Mouse (Mus musculus): ENCODE results near the gene Zar1. TPM values are rescaled to one million over a fixed set of nuclear protein-coding genes. Genes with fewer than 3 reads are reported as not detected.

Gene Zar1
- total and polyA plus RNA-seq, 2 experiments = not detected

- no peak for TF ChIP-seq CTCF (IDR thresholded peaks at IDR 0.05; ENCODE audit: low read depth, low read length)
- H3K9ac ChIP-seq (ENCODE audit: low read depth, low read length) = no peak overlapping the region
- DNase-seq (ENCODE audit: extremely low read depth, low read depth, low spot score) = no peak
- peaks cover 3% of the 10 kb centered on the region; the same call in 1 of the 2 replicates for H3K4me1 ChIP-seq (ENCODE audit: control insufficient read depth, insufficient read depth, low read length)
- 60% methylated on average over 3 of the region's 3 CpGs for WGBS
- H3K36me3 ChIP-seq (ENCODE audit: control insufficient read depth, insufficient read depth, low read length) = peaks cover under 1% of the 10 kb centered on the region
- no peaks in the 10 kb centered on the region for H3K27me3 ChIP-seq (ENCODE audit: control insufficient read depth, insufficient read depth, low read length)
- H3K4me3 ChIP-seq (ENCODE audit: insufficient read depth, low read depth, low read length) = no peak overlapping the region
- peaks cover 6% of the 10 kb centered on the region; the same call in 1 of the 2 replicates for H3K79me2 ChIP-seq (ENCODE audit: control insufficient read depth, insufficient read depth, low read length)
- no peak overlapping the region for H3K27ac ChIP-seq (replicated peaks; ENCODE audit: insufficient read depth, low read depth, low read length)
Observed at GRCm38 (mm10) chr5:72560976-72561628, 20.0 kb downstream of the Zar1 start.

GRCm38 (mm10) chr5:72559544-72560049, 21.5 kb downstream of the Zar1 start, which contains the start of gene Nfxl1:
Gene Nfxl1, minus strand, starts transcription at chr5:72559684.
- WGBS = under 1% methylated on average over 42 of the region's 42 CpGs
- peak; percentile 89 for TF ChIP-seq POLR2A (IDR thresholded peaks at IDR 0.05; ENCODE audit: extremely low read depth, insufficient read depth, low read length)
- no peak for TF ChIP-seq CTCF (IDR thresholded peaks at IDR 0.05; ENCODE audit: low read depth, low read length)

GRCm38 (mm10) chr5:72558716-72559526, 22.1 kb downstream of the Zar1 start:
- Histone ChIP-seq H3K4me3 (ENCODE audit: insufficient read depth, low read depth, low read length) (peak overlapping the region; percentile 90), H3K27ac (replicated peaks; ENCODE audit: insufficient read depth, low read depth, low read length) (peak overlapping the region; percentile 68), H3K9ac (ENCODE audit: low read depth, low read length) (peak overlapping the region; percentile 93), H3K79me2 (ENCODE audit: control insufficient read depth, insufficient read depth, low read length) (peaks cover 6% of the 10 kb centered on the region; the same call in 1 of the 2 replicates), H3K36me3 (ENCODE audit: control insufficient read depth, insufficient read depth, low read length) (peaks cover 9% of the 10 kb centered on the region), H3K4me1 (ENCODE audit: control insufficient read depth, insufficient read depth, low read length) (peaks cover 3% of the 10 kb centered on the region; the same call in 1 of the 2 replicates), H3K27me3 (ENCODE audit: control insufficient read depth, insufficient read depth, low read length) (no peaks in the 10 kb centered on the region)
- WGBS = 1% methylated on average over 57 of the region's 57 CpGs
- no peak for DNase-seq (ENCODE audit: extremely low read depth, low read depth, low spot score)
- TF ChIP-seq CTCF (IDR thresholded peaks at IDR 0.05; ENCODE audit: low read depth, low read length) = no peak
- no peak for TF ChIP-seq POLR2A (IDR thresholded peaks at IDR 0.05; ENCODE audit: extremely low read depth, insufficient read depth, low read length)

More at GRCm38 (mm10) chr5:72559544-72560049, 21.5 kb downstream of the Zar1 start, which contains the start of gene Nfxl1:
- H3K4me1 ChIP-seq (ENCODE audit: control insufficient read depth, insufficient read depth, low read length) = peaks cover 3% of the 10 kb centered on the region; the same call in 1 of the 2 replicates
- H3K36me3 ChIP-seq (ENCODE audit: control insufficient read depth, insufficient read depth, low read length) = peaks cover 7% of the 10 kb centered on the region
- DNase-seq (ENCODE audit: extremely low read depth, low read depth, low spot score) = peak; percentile 95
- H3K9ac ChIP-seq (ENCODE audit: low read depth, low read length) = peak within 1 kb of the TSS; percentile 93
- no peaks in the 10 kb centered on the region for H3K27me3 ChIP-seq (ENCODE audit: control insufficient read depth, insufficient read depth, low read length)
- peak within 1 kb of the TSS; percentile 90 for H3K4me3 ChIP-seq (ENCODE audit: insufficient read depth, low read depth, low read length)
- H3K27ac ChIP-seq (replicated peaks; ENCODE audit: insufficient read depth, low read depth, low read length) = peak within 1 kb of the TSS; percentile 68
- H3K79me2 ChIP-seq (ENCODE audit: control insufficient read depth, insufficient read depth, low read length) = peaks cover 6% of the 10 kb centered on the region; the same call in 1 of the 2 replicates

- Histone ChIP-seq H3K4me1 (ENCODE audit: control insufficient read depth, insufficient read depth, low read length) (peaks cover 3% of the 10 kb centered on the region; the same call in 1 of the 2 replicates), H3K27me3 (ENCODE audit: control insufficient read depth, insufficient read depth, low read length) (no peaks in the 10 kb centered on the region), H3K36me3 (ENCODE audit: control insufficient read depth, insufficient read depth, low read length) (peaks cover 21% of the 10 kb centered on the region), H3K79me2 (ENCODE audit: control insufficient read depth, insufficient read depth, low read length) (peaks cover 6% of the 10 kb centered on the region; the same call in 1 of the 2 replicates), H3K27ac (replicated peaks; ENCODE audit: insufficient read depth, low read depth, low read length) (no peak overlapping the region), H3K4me3 (ENCODE audit: insufficient read depth, low read depth, low read length) (no peak overlapping the region), H3K9ac (ENCODE audit: low read depth, low read length) (no peak overlapping the region)
- WGBS = 92% methylated on average over 3 of the region's 3 CpGs
- no peak for TF ChIP-seq POLR2A (IDR thresholded peaks at IDR 0.05; ENCODE audit: extremely low read depth, insufficient read depth, low read length)
- TF ChIP-seq CTCF (IDR thresholded peaks at IDR 0.05; ENCODE audit: low read depth, low read length) = no peak
- no peak for DNase-seq (ENCODE audit: extremely low read depth, low read depth, low spot score)
Observed at GRCm38 (mm10) chr5:72556245-72556644, 24.8 kb downstream of the Zar1 start.

- Histone ChIP-seq H3K4me3 (ENCODE audit: insufficient read depth, low read depth, low read length) (no peak overlapping the region), H3K27ac (replicated peaks; ENCODE audit: insufficient read depth, low read depth, low read length) (no peak overlapping the region), H3K79me2 (ENCODE audit: control insufficient read depth, insufficient read depth, low read length) (no peaks in the 10 kb centered on the region; the same call in 1 of the 2 replicates), H3K9ac (ENCODE audit: low read depth, low read length) (no peak overlapping the region), H3K27me3 (ENCODE audit: control insufficient read depth, insufficient read depth, low read length) (no peaks in the 10 kb centered on the region), H3K4me1 (ENCODE audit: control insufficient read depth, insufficient read depth, low read length) (no peaks in the 10 kb centered on the region), H3K36me3 (ENCODE audit: control insufficient read depth, insufficient read depth, low read length) (peaks cover 33% of the 10 kb centered on the region)
- WGBS = 79% methylated on average over 3 of the region's 3 CpGs
- TF ChIP-seq CTCF (IDR thresholded peaks at IDR 0.05; ENCODE audit: low read depth, low read length) = no peak
- TF ChIP-seq POLR2A (IDR thresholded peaks at IDR 0.05; ENCODE audit: extremely low read depth, insufficient read depth, low read length) = no peak
- DNase-seq (ENCODE audit: extremely low read depth, low read depth, low spot score) = no peak
Observed at GRCm38 (mm10) chr5:72551209-72551608, 29.8 kb downstream of the Zar1 start.

All from liver, adult 2 months (tissue).